Mouse (Mus musculus): ENCODE measurements around the gene Nav2. TPM values are rescaled to one million over a fixed set of nuclear protein-coding genes. Genes with fewer than 3 reads are reported as not detected.

Gene Nav2
- polyA plus RNA-seq, 1 experiment from 2014 or later = 7.5 TPM

- DNase-seq (ENCODE audit: low spot score) = peak; percentile 74
- Histone ChIP-seq H3K4me3 (ENCODE audit: low read depth, low read length) (peak overlapping the region; percentile 16), H3K36me3 (ENCODE audit: control insufficient read depth, insufficient read depth, low read length) (no peaks in the 10 kb centered on the region), H3K9ac (ENCODE audit: low read length) (peak overlapping the region; percentile 30; the same call in 1 of the 2 replicates), H3K9me3 (ENCODE audit: control insufficient read depth, low read length) (no peaks in the 10 kb centered on the region), H3K27ac (replicated peaks; ENCODE audit: low read depth, low read length) (peak overlapping the region; percentile 51; the same call in 1 of the 2 replicates), H3K4me1 (ENCODE audit: control insufficient read depth, insufficient read depth, low read length) (peaks cover 15% of the 10 kb centered on the region), H3K27me3 (ENCODE audit: control insufficient read depth, insufficient read depth, low read length) (no peaks in the 10 kb centered on the region), H3K4me2 (ENCODE audit: low read depth, severe bottlenecking) (peak overlapping the region; percentile 54)
- 3% methylated on average over 22 of the region's 22 CpGs for WGBS
- peak; percentile 73 for ATAC-seq (ENCODE audit: insufficient number of reproducible peaks, low FRiP score, low TSS enrichment, low read depth)
These were observed 542.0 kb downstream of the Nav2 start for GRCm38 (mm10) chr7:49450261-49451141.

GRCm38 (mm10) chr7:49451240-49451639, 542.7 kb downstream of the Nav2 start:
- ATAC-seq (ENCODE audit: insufficient number of reproducible peaks, low FRiP score, low TSS enrichment, low read depth) (no peak), DNase-seq (ENCODE audit: low spot score) (no peak)
- H3K36me3 ChIP-seq (ENCODE audit: control insufficient read depth, insufficient read depth, low read length) = no peaks in the 10 kb centered on the region
- peaks cover 15% of the 10 kb centered on the region for H3K4me1 ChIP-seq (ENCODE audit: control insufficient read depth, insufficient read depth, low read length)
- H3K9me3 ChIP-seq (ENCODE audit: control insufficient read depth, low read length) = no peaks in the 10 kb centered on the region
- no peak overlapping the region for H3K4me3 ChIP-seq (ENCODE audit: low read depth, low read length)
- no peak overlapping the region for H3K4me2 ChIP-seq (ENCODE audit: low read depth, severe bottlenecking)
- no peaks in the 10 kb centered on the region for H3K27me3 ChIP-seq (ENCODE audit: control insufficient read depth, insufficient read depth, low read length)
- 83% methylated on average over 10 of the region's 10 CpGs for WGBS
- no peak overlapping the region for H3K27ac ChIP-seq (replicated peaks; ENCODE audit: low read depth, low read length)
- no peak overlapping the region for H3K9ac ChIP-seq (ENCODE audit: low read length)

- Histone ChIP-seq H3K9me3 (ENCODE audit: control insufficient read depth, low read length) (no peaks in the 10 kb centered on the region), H3K27ac (replicated peaks; ENCODE audit: low read depth, low read length) (no peak overlapping the region), H3K27me3 (ENCODE audit: control insufficient read depth, insufficient read depth, low read length) (no peaks in the 10 kb centered on the region), H3K9ac (ENCODE audit: low read length) (no peak overlapping the region), H3K4me2 (ENCODE audit: low read depth, severe bottlenecking) (no peak overlapping the region), H3K36me3 (ENCODE audit: control insufficient read depth, insufficient read depth, low read length) (no peaks in the 10 kb centered on the region), H3K4me3 (ENCODE audit: low read depth, low read length) (no peak overlapping the region), H3K4me1 (ENCODE audit: control insufficient read depth, insufficient read depth, low read length) (peaks cover 15% of the 10 kb centered on the region)
- no peak for DNase-seq (ENCODE audit: low spot score)
- ATAC-seq (ENCODE audit: insufficient number of reproducible peaks, low FRiP score, low TSS enrichment, low read depth) = no peak
- WGBS = 67% methylated on average over 11 of the region's 11 CpGs
These were observed 543.8 kb downstream of the Nav2 start for GRCm38 (mm10) chr7:49452274-49452673.

- H3K4me2 ChIP-seq (ENCODE audit: low read depth, severe bottlenecking) = no peak overlapping the region
- ATAC-seq (ENCODE audit: insufficient number of reproducible peaks, low FRiP score, low TSS enrichment, low read depth) = no peak
- no peak overlapping the region for H3K27ac ChIP-seq (replicated peaks; ENCODE audit: low read depth, low read length)
- no peak overlapping the region for H3K9ac ChIP-seq (ENCODE audit: low read length)
- no peak overlapping the region for H3K4me3 ChIP-seq (ENCODE audit: low read depth, low read length)
- H3K36me3 ChIP-seq (ENCODE audit: control insufficient read depth, insufficient read depth, low read length) = no peaks in the 10 kb centered on the region
- peaks cover 15% of the 10 kb centered on the region for H3K4me1 ChIP-seq (ENCODE audit: control insufficient read depth, insufficient read depth, low read length)
- H3K9me3 ChIP-seq (ENCODE audit: control insufficient read depth, low read length) = no peaks in the 10 kb centered on the region
- H3K27me3 ChIP-seq (ENCODE audit: control insufficient read depth, insufficient read depth, low read length) = no peaks in the 10 kb centered on the region
- WGBS = 84% methylated on average over 5 of the region's 5 CpGs
- DNase-seq (ENCODE audit: low spot score) = no peak
These were observed 546.1 kb downstream of the Nav2 start for GRCm38 (mm10) chr7:49454601-49455000.

GRCm38 (mm10) chr7:49456148-49456547, 547.6 kb downstream of the Nav2 start:
- peaks cover under 1% of the 10 kb centered on the region; the same call in 1 of the 2 replicates for H3K4me1 ChIP-seq (ENCODE audit: control insufficient read depth, insufficient read depth, low read length)
- no peaks in the 10 kb centered on the region for H3K36me3 ChIP-seq (ENCODE audit: control insufficient read depth, insufficient read depth, low read length)
- no peaks in the 10 kb centered on the region for H3K9me3 ChIP-seq (ENCODE audit: control insufficient read depth, low read length)
- H3K4me2 ChIP-seq (ENCODE audit: low read depth, severe bottlenecking) = no peak overlapping the region
- H3K4me3 ChIP-seq (ENCODE audit: low read depth, low read length) = no peak overlapping the region
- ATAC-seq (ENCODE audit: insufficient number of reproducible peaks, low FRiP score, low TSS enrichment, low read depth) (no peak), DNase-seq (ENCODE audit: low spot score) (peak; percentile 71)
- H3K9ac ChIP-seq (ENCODE audit: low read length) = no peak overlapping the region
- no peak overlapping the region for H3K27ac ChIP-seq (replicated peaks; ENCODE audit: low read depth, low read length)
- no peaks in the 10 kb centered on the region for H3K27me3 ChIP-seq (ENCODE audit: control insufficient read depth, insufficient read depth, low read length)
- 53% methylated on average over 2 of the region's 2 CpGs for WGBS

- no peak overlapping the region for H3K4me3 ChIP-seq (ENCODE audit: low read depth, low read length)
- H3K27me3 ChIP-seq (ENCODE audit: control insufficient read depth, insufficient read depth, low read length) = no peaks in the 10 kb centered on the region
- ATAC-seq (ENCODE audit: insufficient number of reproducible peaks, low FRiP score, low TSS enrichment, low read depth) (no peak), DNase-seq (ENCODE audit: low spot score) (no peak)
- H3K27ac ChIP-seq (replicated peaks; ENCODE audit: low read depth, low read length) = no peak overlapping the region
- no peaks in the 10 kb centered on the region for H3K4me1 ChIP-seq (ENCODE audit: control insufficient read depth, insufficient read depth, low read length)
- H3K36me3 ChIP-seq (ENCODE audit: control insufficient read depth, insufficient read depth, low read length) = no peaks in the 10 kb centered on the region
- no peaks in the 10 kb centered on the region for H3K9me3 ChIP-seq (ENCODE audit: control insufficient read depth, low read length)
- 71% methylated on average over 10 of the region's 10 CpGs for WGBS
- H3K4me2 ChIP-seq (ENCODE audit: low read depth, severe bottlenecking) = no peak overlapping the region
- no peak overlapping the region for H3K9ac ChIP-seq (ENCODE audit: low read length)
These were observed 548.9 kb downstream of the Nav2 start for GRCm38 (mm10) chr7:49457398-49457797.

- ATAC-seq (ENCODE audit: insufficient number of reproducible peaks, low FRiP score, low TSS enrichment, low read depth) (no peak), DNase-seq (ENCODE audit: low spot score) (no peak)
- Histone ChIP-seq H3K4me3 (ENCODE audit: low read depth, low read length) (no peak overlapping the region), H3K36me3 (ENCODE audit: control insufficient read depth, insufficient read depth, low read length) (no peaks in the 10 kb centered on the region), H3K27me3 (ENCODE audit: control insufficient read depth, insufficient read depth, low read length) (no peaks in the 10 kb centered on the region), H3K9me3 (ENCODE audit: control insufficient read depth, low read length) (no peaks in the 10 kb centered on the region), H3K4me1 (ENCODE audit: control insufficient read depth, insufficient read depth, low read length) (no peaks in the 10 kb centered on the region), H3K9ac (ENCODE audit: low read length) (no peak overlapping the region), H3K27ac (replicated peaks; ENCODE audit: low read depth, low read length) (no peak overlapping the region), H3K4me2 (ENCODE audit: low read depth, severe bottlenecking) (no peak overlapping the region)
- 86% methylated on average over 10 of the region's 10 CpGs for WGBS
These were observed 549.4 kb downstream of the Nav2 start for GRCm38 (mm10) chr7:49457890-49458289.

GRCm38 (mm10) chr7:49462328-49462811, 553.9 kb downstream of the Nav2 start:
- no peaks in the 10 kb centered on the region for H3K36me3 ChIP-seq (ENCODE audit: control insufficient read depth, insufficient read depth, low read length)
- DNase-seq (ENCODE audit: low spot score) = no peak
- H3K4me3 ChIP-seq (ENCODE audit: low read depth, low read length) = no peak overlapping the region
- H3K9ac ChIP-seq (ENCODE audit: low read length) = no peak overlapping the region
- WGBS = 13% methylated on average over 10 of the region's 10 CpGs
- no peaks in the 10 kb centered on the region for H3K27me3 ChIP-seq (ENCODE audit: control insufficient read depth, insufficient read depth, low read length)
- no peak for ATAC-seq (ENCODE audit: insufficient number of reproducible peaks, low FRiP score, low TSS enrichment, low read depth)
- no peak overlapping the region for H3K27ac ChIP-seq (replicated peaks; ENCODE audit: low read depth, low read length)
- no peak overlapping the region for H3K4me2 ChIP-seq (ENCODE audit: low read depth, severe bottlenecking)
- no peaks in the 10 kb centered on the region for H3K9me3 ChIP-seq (ENCODE audit: control insufficient read depth, low read length)
- no peaks in the 10 kb centered on the region for H3K4me1 ChIP-seq (ENCODE audit: control insufficient read depth, insufficient read depth, low read length)
